13 mouse cellular contexts compared by ENCODE assay signal in the genomic region with DNA sequence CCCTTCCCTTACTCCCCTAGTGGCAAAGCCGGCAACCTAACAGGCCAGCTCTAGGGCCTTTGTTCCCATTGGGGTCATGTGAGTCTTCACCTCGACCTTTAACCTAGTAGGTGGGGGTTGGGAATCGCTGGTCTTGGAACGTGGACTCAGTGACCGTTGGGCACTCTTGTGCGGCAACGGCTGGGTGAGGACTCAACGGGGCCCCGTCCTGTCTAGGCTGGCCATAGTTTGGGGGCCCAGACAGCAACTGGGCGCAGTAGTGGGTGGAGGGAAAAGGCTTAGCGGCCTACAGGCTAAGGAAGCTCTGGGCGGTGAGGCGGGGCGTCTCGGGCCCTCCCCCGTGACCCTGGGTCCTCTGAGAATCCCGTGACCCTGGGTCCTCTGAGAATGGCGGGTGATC. TPM values are rescaled to one million over a fixed set of nuclear protein-coding genes. Genes with fewer than 3 reads are reported as not detected.
DNase-seq lines count a peak whose midpoint lies in the region; ATAC-seq and TF ChIP-seq lines count a peak whose summit lies in the region.
"Had no signal": no experiment of that assay in that cellular context is flagged by ENCODE, and none has a peak within 500 bp of the region (broad histone marks: within the 10 kb centered on the region; RNA-seq: fewer than 3 reads in every experiment).

A gene (plus strand): TSS at position 130 of the 400 bp plus-strand sequence.

- H3K27me3 ChIP-seq in hindbrain, embryonic 11.5 days (ENCODE audit: control insufficient read depth, insufficient read depth, low read length) = no peaks in the 10 kb centered on the region
- H3K27me3 ChIP-seq in hindbrain, embryonic 12.5 days = no peaks in the 10 kb centered on the region
- H3K27me3 ChIP-seq in kidney, adult 2 months (replicated peaks; ENCODE audit: control insufficient read depth, insufficient read depth, low read length) = no peaks in the 10 kb centered on the region
- no peaks in the 10 kb centered on the region for H3K27me3 ChIP-seq in neural tube, embryonic 15.5 days (replicated peaks)
- H3K27me3 ChIP-seq: heart, embryonic 13.5 days; limb, embryonic 12.5 days had no signal

- no peaks in the 10 kb centered on the region for H3K9me3 ChIP-seq in hindbrain, embryonic 11.5 days (ENCODE audit: control insufficient read depth, low read length)
- no peaks in the 10 kb centered on the region for H3K9me3 ChIP-seq in hindbrain, embryonic 12.5 days (replicated peaks)
- no peaks in the 10 kb centered on the region for H3K9me3 ChIP-seq in neural tube, embryonic 15.5 days (replicated peaks)
- H3K9me3 ChIP-seq: heart, embryonic 13.5 days; limb, embryonic 12.5 days had no signal

- peak; percentile 27 for DNase-seq in hindbrain, embryonic 11.5 days (ENCODE audit: low spot score)
- peak; percentile 67 for DNase-seq in WW6 (ENCODE audit: low read depth, low spot score)
- DNase-seq in kidney, adult 2 months = peak; percentile 90
- DNase-seq in retina, embryonic 14.5 days (ENCODE audit: low spot score) = peak; percentile 11
- DNase-seq in layer of hippocampus, postnatal 36 days = no peak
- DNase-seq in cerebellum, adult 9-10 months = no peak
- DNase-seq: cerebellum, postnatal 10 days had no signal

- H3K27ac ChIP-seq in hindbrain, embryonic 11.5 days (ENCODE audit: low read depth, low read length) = no peak within 1 kb of the TSS
- no peak within 1 kb of the TSS for H3K27ac ChIP-seq in hindbrain, embryonic 12.5 days
- H3K27ac ChIP-seq in kidney, adult 2 months (ENCODE audit: insufficient read depth, low read depth, low read length) = no peak within 1 kb of the TSS
- no peak within 1 kb of the TSS for H3K27ac ChIP-seq in neural tube, embryonic 15.5 days (replicated peaks)
- H3K27ac ChIP-seq: heart, embryonic 13.5 days; hindbrain, postnatal 0 days; limb, embryonic 12.5 days had no signal

- H3K4me1 ChIP-seq in hindbrain, embryonic 11.5 days (replicated peaks; ENCODE audit: control insufficient read depth, insufficient read depth, low read length) = no peaks in the 10 kb centered on the region
- H3K4me1 ChIP-seq in hindbrain, embryonic 12.5 days = no peaks in the 10 kb centered on the region
- peaks cover 7% of the 10 kb centered on the region; the same call in 1 of the 2 replicates for H3K4me1 ChIP-seq in kidney, adult 2 months (ENCODE audit: control insufficient read depth, insufficient read depth, low read length)
- H3K4me1 ChIP-seq in neural tube, embryonic 15.5 days = no peaks in the 10 kb centered on the region
- H3K4me1 ChIP-seq: heart, embryonic 13.5 days; limb, embryonic 12.5 days had no signal

- peaks cover 11% of the 10 kb centered on the region; the same call in 1 of the 2 replicates for H3K36me3 ChIP-seq in hindbrain, embryonic 11.5 days (ENCODE audit: control insufficient read depth, insufficient read depth, low read length)
- H3K36me3 ChIP-seq in hindbrain, embryonic 12.5 days = peaks cover 57% of the 10 kb centered on the region
- peaks cover 1% of the 10 kb centered on the region; the same call in 1 of the 2 replicates for H3K36me3 ChIP-seq in kidney, adult 2 months (ENCODE audit: control insufficient read depth, insufficient read depth, low read length)
- peaks cover 55% of the 10 kb centered on the region for H3K36me3 ChIP-seq in neural tube, embryonic 15.5 days

- no peak within 1 kb of the TSS for H3K4me2 ChIP-seq in hindbrain, embryonic 11.5 days (replicated peaks; ENCODE audit: low read depth, low read length)
- H3K4me2 ChIP-seq in hindbrain, embryonic 12.5 days (replicated peaks) = no peak within 1 kb of the TSS
- no peak within 1 kb of the TSS for H3K4me2 ChIP-seq in neural tube, embryonic 15.5 days
- H3K4me2 ChIP-seq: heart, embryonic 13.5 days; limb, embryonic 12.5 days had no signal

- WGBS in hindbrain, embryonic 11.5 days = 53% methylated on average over 18 of the region's 18 CpGs
- 54% methylated on average over 18 of the region's 18 CpGs for WGBS in hindbrain, embryonic 12.5 days
- WGBS in kidney, adult 2 months = 59% methylated on average over 18 of the region's 18 CpGs
- 68% methylated on average over 18 of the region's 18 CpGs for WGBS in neural tube, embryonic 15.5 days

- no peak within 1 kb of the TSS for H3K9ac ChIP-seq in hindbrain, embryonic 11.5 days (ENCODE audit: low read depth, low read length)
- H3K9ac ChIP-seq in hindbrain, embryonic 12.5 days = no peak within 1 kb of the TSS
- H3K9ac ChIP-seq in neural tube, embryonic 15.5 days (replicated peaks) = no peak within 1 kb of the TSS
- H3K9ac ChIP-seq: heart, embryonic 13.5 days; limb, embryonic 12.5 days had no signal

- ATAC-seq in hindbrain, embryonic 11.5 days (ENCODE audit: low FRiP score) = no peak
- ATAC-seq in hindbrain, embryonic 12.5 days (ENCODE audit: low FRiP score) = no peak
- ATAC-seq in neural tube, embryonic 15.5 days (ENCODE audit: low FRiP score) = no peak
- ATAC-seq: activated CD4-positive, CD25-positive, alpha-beta regulatory T cell, adult 4 months; hindbrain, postnatal 0 days had no signal

- TF ChIP-seq CTCF in kidney, adult 2 months (conservative IDR thresholded peaks at IDR 0.05; ENCODE audit: insufficient read depth, insufficient read length, low read depth, low read length) = 0 out of 2 replicates have a peak, but pooled peaks have one; percentile 12

- H3K4me3 ChIP-seq in hindbrain, embryonic 11.5 days (ENCODE audit: low read depth, low read length) = no peak within 1 kb of the TSS
- no peak within 1 kb of the TSS for H3K4me3 ChIP-seq in hindbrain, embryonic 12.5 days
- H3K4me3 ChIP-seq in kidney, adult 2 months (ENCODE audit: insufficient read depth, low read depth, low read length) = no peak within 1 kb of the TSS
- H3K4me3 ChIP-seq in neural tube, embryonic 15.5 days (replicated peaks) = no peak within 1 kb of the TSS
- H3K4me3 ChIP-seq: heart, embryonic 13.5 days; limb, embryonic 12.5 days had no signal

- no peak for TF ChIP-seq POLR2A in kidney, adult 2 months (IDR thresholded peaks at IDR 0.05; ENCODE audit: low read depth, low read length)

RNA-seq across cellular contexts. Expression of the gene that starts here (rescaled TPM):
- 1.0 and 1.8 TPM in 2 replicates for polyA plus RNA-seq in hindbrain, embryonic 11.5 days (2014; fragmentation: Nextera tagmentation; extraction: Ambion mirVana)
- polyA plus RNA-seq in hindbrain, embryonic 12.5 days (2016; fragmentation: Nextera tagmentation; extraction: Ambion mirVana) = 1.7 and 2.5 TPM in 2 replicates
- polyA plus RNA-seq in kidney, adult 2 months (2012; rRNA removed) = 0.22 and 0.50 TPM in 2 replicates
- total RNA-seq in layer of hippocampus, postnatal 36 days (2021) = 1 to 10 TPM; 2.6 to 2.9 TPM
- polyA plus RNA-seq in neural tube, embryonic 15.5 days (2015; fragmentation: Nextera tagmentation; extraction: Ambion mirVana) = 1.1 and 1.3 TPM in 2 replicates

Comparison
In these comparisons a context has a peak if more than half of its experiments do, and no peak if none do; other contexts are left out.
1. Peak in DNase-seq in kidney, adult 2 months; RNA of the gene not detected or under 1 TPM.
2. DNase-seq: peak in hindbrain, embryonic 11.5 days (single experiment), WW6 (single experiment) and retina, embryonic 14.5 days (single experiment); none in layer of hippocampus, postnatal 36 days (0 of 2) and cerebellum, adult 9-10 months (single experiment).